Mouse (Mus musculus) kidney, postnatal 14 days (tissue): ENCODE results near the gene Tshr.

ENCODE experiments used
- DNase-seq: peaks from one replicate; pipeline ENCODE4 v3.0.0; 2022; ENCODE audit warnings: mixed read lengths

Tshr gene

DNA sequence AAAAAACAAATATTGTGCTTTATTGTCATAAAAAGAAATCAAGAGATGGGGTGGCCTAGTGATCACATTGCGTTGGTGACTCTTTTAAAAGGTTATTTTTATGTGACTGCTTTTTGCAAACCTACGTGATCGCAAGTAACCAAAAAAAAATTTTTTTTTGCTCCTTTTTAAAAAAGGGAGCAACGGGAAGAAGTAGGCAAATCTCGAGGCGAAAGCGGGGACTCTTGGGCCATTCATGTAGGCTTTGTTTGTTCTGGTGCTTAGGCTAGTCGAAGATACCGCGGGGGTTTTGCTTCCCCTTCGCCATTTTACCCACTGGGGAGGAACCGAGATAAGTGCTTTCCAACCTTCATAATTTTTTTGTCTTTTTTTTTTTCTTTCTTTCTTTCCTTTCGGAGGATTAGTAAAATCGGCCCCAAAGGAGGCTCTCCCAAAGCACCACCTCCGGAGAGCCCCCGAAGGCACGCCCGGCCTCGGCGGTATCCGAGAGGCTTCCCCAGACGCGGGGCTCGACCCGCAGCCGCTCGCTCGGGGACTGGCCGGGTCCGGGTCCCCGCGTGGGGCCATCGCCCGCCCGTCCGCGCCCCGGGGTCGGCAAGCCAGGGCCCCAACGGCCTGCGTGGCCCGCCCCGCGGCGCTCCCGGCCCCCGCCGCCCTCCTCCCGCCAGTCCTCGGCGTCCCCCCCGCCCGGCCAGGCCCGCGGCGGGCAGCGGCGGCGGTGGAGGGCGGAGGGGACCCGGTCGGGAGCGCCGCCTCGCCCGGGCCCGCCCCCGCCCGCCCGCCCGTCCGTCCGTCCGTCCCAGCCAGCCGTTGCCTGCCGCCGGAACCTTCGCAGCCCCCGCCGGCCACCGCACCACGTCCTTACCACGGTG is 204.5 kb downstream of the Tshr start:
- peak; percentile 70 for DNase-seq

DNA sequence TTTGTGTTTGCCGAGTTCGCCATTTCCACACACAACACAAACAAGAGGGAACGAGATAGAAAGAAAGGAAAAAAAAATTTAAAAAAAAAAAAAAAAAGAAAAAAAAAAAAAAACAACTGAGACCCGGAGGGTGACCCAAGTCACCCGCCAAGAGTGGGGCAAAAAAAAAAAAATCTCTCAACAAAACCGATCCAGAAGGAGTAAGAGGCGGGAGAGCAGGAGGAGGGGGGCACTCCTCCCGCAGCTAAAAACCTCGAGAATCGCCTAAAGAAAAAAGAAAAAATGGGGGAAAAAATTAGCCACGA is 205.1 kb downstream of the Tshr start:
- no peak for DNase-seq

DNA sequence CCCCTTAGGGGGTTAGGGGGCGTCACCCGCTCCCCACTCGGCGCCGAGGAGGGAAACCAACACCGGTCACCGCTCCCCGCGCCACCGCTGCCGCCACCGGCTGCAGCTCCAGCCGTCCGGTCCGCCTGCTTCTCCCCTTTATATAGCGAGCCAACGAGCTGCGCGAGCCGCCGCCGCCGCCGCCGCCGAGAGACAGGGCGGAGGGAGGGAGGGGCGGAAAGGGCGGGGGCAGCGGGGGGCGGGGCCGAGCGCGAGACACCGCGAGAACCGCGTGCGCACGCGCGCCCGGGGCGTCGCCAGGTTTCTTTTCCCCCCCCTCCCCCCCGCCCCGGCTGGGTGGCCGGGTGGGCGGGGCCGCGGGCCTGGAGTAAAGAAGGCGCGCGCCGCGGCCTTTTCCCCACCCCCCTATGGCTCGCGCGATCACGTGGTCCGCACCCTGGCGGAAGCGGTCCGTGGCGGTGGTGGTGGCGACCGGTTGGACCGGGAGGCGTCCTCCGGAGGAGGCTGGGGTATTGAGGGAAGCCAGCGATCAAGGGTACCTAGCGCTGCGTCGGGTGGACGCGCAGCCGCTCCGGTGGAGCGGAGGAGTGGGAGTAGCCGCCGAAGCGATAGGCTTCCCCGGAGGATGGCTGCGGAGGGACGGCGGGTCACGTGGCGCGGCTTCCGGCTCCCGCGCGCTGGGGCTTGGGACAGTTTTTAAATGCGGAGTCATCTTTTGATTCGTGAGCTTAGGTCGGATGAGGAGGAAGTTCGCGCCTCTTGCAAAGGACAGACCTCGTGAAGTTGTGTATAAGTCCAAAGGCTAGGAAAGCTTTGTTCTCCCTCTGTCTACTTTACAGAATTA is 205.7 kb downstream of the Tshr start, which contains the start of gene Gtf2a1:
Gene Gtf2a1, minus strand, starts transcription at position 641 of the 844 bp plus-strand sequence.
- peak; percentile 98 for DNase-seq

DNA sequence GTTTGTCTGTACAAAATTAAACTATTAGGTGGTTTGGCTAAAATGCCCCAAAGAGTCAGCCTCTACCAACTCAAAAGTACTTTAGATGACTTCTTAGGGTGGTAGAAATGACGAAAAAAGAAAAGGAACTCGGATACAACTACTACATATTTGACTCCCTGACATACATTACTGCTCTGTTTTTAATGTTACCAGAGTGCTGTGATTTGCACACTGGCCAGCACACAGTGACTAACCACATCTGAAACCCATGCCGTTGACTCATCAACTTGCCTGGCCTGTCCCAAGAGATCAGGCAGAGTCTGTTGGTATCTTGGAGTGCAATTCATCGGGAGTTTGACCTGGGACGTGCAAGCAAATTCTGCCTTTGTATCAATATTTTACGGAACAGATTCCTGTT is 206.4 kb downstream of the Tshr start:
- DNase-seq: peak; percentile 24

DNA sequence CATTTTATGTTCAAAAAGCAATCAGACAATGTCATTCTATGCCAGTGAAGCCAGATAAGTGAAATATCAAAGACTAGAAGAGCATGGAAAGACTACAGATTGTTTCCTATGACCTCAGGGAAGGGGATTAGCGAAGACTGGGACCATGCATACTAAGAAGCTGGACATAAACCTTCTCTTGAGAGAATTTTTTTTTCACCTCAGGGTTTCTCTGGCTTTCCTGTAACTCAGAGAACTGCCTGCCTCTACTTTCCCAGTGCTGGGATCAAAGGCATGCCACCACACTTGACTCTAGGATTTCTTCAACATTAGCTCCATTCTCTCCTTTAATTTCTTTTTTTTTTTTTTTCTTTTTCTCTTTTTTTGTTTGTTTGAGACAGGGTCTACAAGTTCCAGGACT is 206.8 kb downstream of the Tshr start:
- no peak for DNase-seq

DNA sequence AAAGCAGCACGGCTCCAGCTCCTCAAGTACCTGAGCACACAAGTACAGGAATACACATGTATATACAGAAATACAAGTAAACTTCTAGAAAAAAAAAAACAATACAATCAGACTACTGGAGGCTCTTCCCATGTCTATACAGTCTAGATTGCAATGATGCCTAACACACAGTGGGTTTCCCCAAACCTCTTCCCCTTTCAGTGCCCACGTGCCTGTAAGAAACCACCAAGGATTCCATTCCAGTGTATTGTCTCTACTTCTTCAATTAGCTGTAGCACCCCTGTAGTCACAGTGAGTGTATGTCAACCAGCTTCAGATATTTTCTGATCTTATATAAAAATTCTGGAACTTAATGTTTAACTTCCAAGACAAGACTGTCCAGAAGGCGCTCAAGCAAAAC is 207.8 kb downstream of the Tshr start:
- no peak for DNase-seq
